ENCODE assay signal across 8 mouse cellular contexts in the genomic region with DNA sequence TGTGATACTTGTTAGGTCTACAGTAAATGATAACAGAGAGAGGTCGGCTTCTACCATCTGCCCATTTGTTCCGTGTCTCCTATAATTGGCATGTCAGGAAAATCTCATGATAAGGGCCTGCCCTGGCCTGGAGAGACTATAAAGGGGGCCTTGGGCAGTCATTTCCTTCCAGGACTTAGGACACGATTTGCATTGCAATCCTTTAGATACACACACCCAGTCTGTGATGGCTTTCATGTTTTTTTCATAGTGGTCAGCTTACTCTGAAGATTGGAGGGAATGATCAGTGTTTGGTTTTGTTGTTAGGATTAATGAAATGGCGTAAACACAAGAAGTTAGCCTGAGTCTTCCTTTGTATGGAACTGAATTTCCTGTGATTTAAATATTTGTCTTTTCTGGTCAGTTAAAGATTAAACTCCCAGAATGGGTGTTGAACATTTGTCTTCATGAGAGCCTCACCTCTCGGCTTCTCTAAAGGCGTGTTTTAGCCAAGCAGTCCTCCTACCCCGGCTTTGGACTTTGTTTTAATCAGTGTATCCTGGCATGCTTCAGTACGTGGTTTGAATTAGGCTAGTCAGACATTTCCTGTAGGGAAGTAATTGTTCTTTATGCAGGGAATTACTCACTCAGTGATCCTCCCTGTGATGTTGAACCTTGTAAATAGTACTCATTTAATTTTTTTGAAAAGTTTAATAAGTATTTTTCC.
DNase-seq lines count a peak whose midpoint lies in the region; ATAC-seq lines count a peak whose summit lies in the region.

No protein-coding gene starts in this region.

- peak; percentile 56; the same call in 1 of the 2 replicates for ATAC-seq in heart, embryonic 12.5 days (ENCODE audit: insufficient number of reproducible peaks, low FRiP score)
- ATAC-seq in kidney, embryonic 16.5 days (ENCODE audit: low FRiP score, low TSS enrichment): peak; percentile 76; the same call in 1 of the 2 replicates

- H3K36me3 ChIP-seq in heart, embryonic 12.5 days: no peaks in the 10 kb centered on the region
- H3K36me3 ChIP-seq in kidney, embryonic 16.5 days (ENCODE audit: insufficient read depth, low read length): no peaks in the 10 kb centered on the region

- H3K9ac ChIP-seq in heart, embryonic 12.5 days: no peak overlapping the region
- H3K9ac ChIP-seq in kidney, embryonic 16.5 days (replicated peaks; ENCODE audit: low read length): no peak overlapping the region

- H3K4me1 ChIP-seq in heart, embryonic 12.5 days (replicated peaks): peaks cover 38% of the 10 kb centered on the region
- peaks cover 40% of the 10 kb centered on the region for H3K4me1 ChIP-seq in kidney, embryonic 16.5 days (ENCODE audit: insufficient read depth, low read length)

- no peaks in the 10 kb centered on the region for H3K9me3 ChIP-seq in heart, embryonic 12.5 days (replicated peaks)
- no peaks in the 10 kb centered on the region for H3K9me3 ChIP-seq in kidney, embryonic 16.5 days (ENCODE audit: low read length)

- 11% methylated on average over 8 of the region's 8 CpGs for WGBS in heart, embryonic 12.5 days
- 17% methylated on average over 8 of the region's 8 CpGs for WGBS in kidney, embryonic 16.5 days

- intact Hi-C loops in heart, postnatal 25 days (cut with DNase I): no loop called here

- DNase-seq in heart, postnatal 25 days (ENCODE audit: low spot score): no peak
- DNase-seq in embryo, embryonic 11 days: peak; percentile 43
- DNase-seq in lung, postnatal 25 days (ENCODE audit: low spot score): peak; percentile 35
- DNase-seq in layer of hippocampus, postnatal 10 days (ENCODE audit: low spot score in 2 of 2): no peak
- DNase-seq in frontal cortex, postnatal 36 days (ENCODE audit: low spot score in 2 of 2): no peak
- no peak for DNase-seq in gastrocnemius, postnatal 4 days (ENCODE audit: low spot score in 2 of 2)

- H3K27ac ChIP-seq in heart, embryonic 12.5 days (ENCODE audit: poor library complexity, severe bottlenecking): peak overlapping the region; percentile 38; the same call in 1 of the 2 replicates
- H3K27ac ChIP-seq in kidney, embryonic 16.5 days (ENCODE audit: low read length): peak overlapping the region; percentile 67; the same call in 1 of the 2 replicates

- peak overlapping the region; percentile 25 for H3K4me2 ChIP-seq in heart, embryonic 12.5 days
- H3K4me2 ChIP-seq in kidney, embryonic 16.5 days (replicated peaks; ENCODE audit: low read depth, low read length): no peak overlapping the region

- no peak overlapping the region for H3K4me3 ChIP-seq in heart, embryonic 12.5 days
- no peak overlapping the region for H3K4me3 ChIP-seq in kidney, embryonic 16.5 days (ENCODE audit: low read length)

- no peaks in the 10 kb centered on the region for H3K27me3 ChIP-seq in heart, embryonic 12.5 days (replicated peaks)
- H3K27me3 ChIP-seq in kidney, embryonic 16.5 days (ENCODE audit: insufficient read depth, low read length): no peaks in the 10 kb centered on the region

Comparison
In these comparisons a context has a peak if more than half of its experiments do, and no peak if none do; other contexts are left out.
1. DNase-seq: peak in embryo, embryonic 11 days (single experiment) and lung, postnatal 25 days (single experiment); none in heart, postnatal 25 days (single experiment), layer of hippocampus, postnatal 10 days (0 of 2), frontal cortex, postnatal 36 days (0 of 2) and gastrocnemius, postnatal 4 days (0 of 2).